Mouse (Mus musculus) kidney, postnatal 14 days (tissue): Measurements from ENCODE around the gene Sac3d1.

ENCODE experiments used
- DNase-seq: peaks from one replicate; pipeline ENCODE4 v3.0.0; 2022; ENCODE audit warnings: mixed read lengths

Gene Sac3d1

DNA sequence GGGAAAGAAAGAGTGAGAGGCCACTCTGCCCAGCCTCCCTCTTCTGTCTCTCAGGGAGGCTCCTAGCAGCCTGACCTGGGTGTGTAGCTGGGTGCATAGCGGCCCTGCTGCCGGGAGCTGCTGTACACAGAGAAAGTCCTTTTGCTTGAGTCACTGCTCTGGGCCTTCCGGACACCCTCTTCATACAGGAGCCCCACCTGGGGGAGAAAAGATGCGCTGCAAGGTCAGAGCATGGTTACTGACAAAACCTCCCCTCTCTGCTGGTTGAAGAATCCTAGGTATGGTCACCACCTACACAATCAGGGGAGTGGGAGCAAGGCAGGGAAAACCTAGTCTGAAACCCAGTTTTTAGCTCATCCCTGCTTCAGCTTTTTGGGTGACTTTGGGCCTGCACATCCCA is 49.5 kb downstream of the Sac3d1 start:
- DNase-seq, result no peak

DNA sequence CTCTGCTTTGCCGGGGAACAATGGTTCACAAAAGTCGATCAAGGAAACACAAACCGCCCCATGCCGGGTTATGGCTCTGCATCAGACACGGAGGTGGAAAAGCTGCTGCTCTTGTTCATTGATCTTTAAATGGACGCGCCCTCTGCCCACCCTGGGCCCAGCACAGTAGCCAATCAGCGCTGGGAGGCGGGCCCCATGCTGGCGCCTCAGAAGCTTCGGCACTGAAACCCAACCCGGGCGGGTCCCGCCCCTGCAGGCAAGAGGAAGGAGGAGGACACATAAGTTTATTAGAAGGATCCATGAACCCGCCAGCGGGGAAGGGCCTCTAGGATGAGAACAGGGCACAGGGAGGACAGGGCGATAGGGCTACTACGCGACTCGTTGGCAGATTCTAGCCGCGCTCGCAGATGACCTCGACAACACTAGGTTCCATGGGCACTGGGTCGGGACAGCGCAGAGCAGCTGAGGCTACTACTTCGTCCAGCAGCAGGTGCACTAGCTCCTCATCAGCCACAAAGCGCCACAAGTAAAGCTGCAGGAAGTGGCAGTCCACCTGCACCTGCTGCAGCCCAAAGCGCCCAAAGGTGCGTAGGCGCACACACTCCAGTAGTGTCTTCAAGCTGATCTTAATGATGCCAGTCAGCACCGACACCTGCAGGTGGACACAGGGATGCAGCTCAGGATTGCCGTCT is 50.6 kb downstream of the Sac3d1 start, which contains the start of gene Tm7sf2:
Gene Tm7sf2 (minus strand): TSS at position 650 of the 692 bp plus-strand sequence.
- DNase-seq, result peak; percentile 95

DNA sequence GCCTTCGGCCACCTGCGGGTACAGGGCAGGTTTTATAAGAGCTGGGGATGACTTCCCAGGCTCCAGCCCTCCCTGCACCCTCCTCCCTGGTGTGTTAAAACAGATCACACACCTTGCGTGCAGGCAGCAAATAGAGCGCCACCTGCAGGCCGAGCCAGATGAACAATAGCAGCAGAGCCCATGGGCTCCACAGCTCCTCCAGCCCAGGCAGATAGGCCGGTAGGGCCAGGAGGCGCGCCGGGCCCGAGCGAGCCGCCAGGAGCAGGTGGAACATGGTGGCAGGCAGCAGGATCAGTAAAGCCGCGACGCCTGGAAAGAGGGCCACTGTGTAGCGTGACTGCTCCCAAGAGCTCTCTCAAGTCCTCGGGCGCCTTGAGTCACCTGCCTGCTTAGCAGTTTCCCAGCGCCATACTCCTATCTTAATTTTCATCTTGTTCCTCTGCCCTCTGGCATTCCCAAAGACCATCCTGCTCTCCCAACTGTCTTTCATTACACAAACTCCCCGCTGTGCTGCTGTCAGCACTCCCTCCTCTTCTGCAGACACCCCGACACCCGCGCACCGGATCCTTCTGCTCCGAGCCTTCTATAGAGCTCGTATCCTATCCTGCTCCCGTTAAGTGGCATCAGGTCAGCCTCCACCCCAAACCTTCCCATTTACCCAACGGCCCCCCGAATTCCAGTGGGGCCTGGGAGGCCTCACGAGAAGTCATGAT is 51.3 kb downstream of the Sac3d1 start:
- peak; percentile 84 for DNase-seq

DNA sequence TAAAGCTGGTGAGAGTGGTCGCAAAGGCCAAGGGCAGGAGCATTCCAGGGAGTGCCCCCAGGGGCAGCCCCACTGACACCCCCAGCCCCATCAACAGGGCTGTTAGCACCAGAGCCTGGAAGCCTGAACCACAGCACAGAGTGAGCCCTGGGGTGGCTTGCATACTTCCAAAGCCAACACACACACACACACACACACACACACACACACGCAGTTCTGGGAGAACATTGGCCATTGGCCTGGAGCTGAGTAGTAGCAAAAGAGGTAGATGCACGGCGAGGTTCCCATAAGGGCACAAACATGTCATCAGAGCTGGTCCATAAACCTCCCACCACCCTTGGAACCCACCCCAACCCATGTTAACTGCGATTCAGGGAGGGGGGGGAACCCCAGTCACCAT is 51.9 kb downstream of the Sac3d1 start:
- no peak for DNase-seq
